Mouse (Mus musculus) c-Kit-negative CD71-positive TER-119-positive erythroid progenitor cells, embryonic 14.5 days (primary cell): Measurements from ENCODE around the gene Fmo2.

Experiments used
- DNase-seq: peaks from one replicate; pipeline ENCODE4 v3.0.0-alpha.2; 2013; ENCODE audit warnings: low read depth, low spot score

The Fmo2 gene

DNA sequence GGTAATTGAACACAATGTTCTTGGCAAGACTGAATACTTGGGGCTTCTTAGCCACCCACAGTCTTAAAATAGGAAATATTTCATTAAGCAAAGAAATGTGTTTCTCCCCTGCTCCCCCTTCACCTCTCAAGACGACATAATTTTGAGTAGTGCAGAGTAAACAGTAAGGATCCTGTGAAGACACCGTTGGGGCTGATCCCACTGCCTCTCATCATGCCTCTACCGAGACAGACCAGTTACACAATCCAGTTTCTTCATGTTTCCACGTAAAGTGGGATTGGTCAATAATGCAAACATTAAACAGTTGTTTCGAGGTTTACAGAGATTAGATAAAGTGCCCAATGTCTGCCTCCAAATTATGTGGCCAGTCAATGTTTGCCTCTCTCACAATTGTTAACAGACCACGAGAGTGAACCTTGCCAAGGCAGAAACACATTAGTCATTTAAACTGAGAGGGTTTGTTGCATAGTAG, 6.5 kb downstream of the Fmo2 start:
- no peak for DNase-seq

DNA sequence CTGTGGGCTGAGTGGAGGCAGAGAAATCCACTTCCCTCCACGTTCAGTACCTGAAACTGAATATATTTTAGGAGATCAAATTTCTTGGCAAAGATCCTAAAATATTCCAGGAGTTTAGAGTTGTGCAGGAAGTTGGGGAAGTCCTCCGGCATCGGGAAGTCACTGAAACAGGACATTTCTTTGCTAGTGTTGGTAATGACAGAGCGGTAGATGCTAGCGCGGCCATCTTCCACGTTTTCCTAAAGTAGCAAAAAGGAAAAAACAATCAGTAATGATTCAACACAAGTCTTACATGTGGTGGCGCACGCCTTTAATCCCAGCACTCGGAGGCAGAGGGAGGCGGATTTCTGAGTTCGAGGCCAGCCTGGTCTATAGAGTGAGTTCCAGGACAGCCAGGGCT, 9.9 kb downstream of the Fmo2 start:
- no peak for DNase-seq

DNA sequence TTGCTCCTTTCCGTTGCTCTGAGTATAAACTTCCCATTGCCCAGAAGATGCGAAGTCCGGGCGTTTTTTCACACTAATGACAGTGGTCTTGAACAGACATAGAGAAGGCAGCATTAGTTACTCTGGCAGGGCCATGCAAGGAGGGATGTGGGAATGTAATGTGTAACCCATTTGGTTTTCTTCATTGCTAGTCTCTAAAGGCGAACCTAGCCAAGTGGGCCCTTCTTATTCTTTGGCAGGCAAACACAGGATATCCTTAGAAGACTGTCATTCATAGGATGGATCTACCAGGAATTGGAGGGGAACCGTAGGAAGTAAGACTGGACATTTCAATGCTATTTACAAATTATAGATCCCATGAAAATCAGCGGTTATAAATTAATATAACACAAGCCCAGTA, 10.9 kb downstream of the Fmo2 start:
- no peak for DNase-seq

DNA sequence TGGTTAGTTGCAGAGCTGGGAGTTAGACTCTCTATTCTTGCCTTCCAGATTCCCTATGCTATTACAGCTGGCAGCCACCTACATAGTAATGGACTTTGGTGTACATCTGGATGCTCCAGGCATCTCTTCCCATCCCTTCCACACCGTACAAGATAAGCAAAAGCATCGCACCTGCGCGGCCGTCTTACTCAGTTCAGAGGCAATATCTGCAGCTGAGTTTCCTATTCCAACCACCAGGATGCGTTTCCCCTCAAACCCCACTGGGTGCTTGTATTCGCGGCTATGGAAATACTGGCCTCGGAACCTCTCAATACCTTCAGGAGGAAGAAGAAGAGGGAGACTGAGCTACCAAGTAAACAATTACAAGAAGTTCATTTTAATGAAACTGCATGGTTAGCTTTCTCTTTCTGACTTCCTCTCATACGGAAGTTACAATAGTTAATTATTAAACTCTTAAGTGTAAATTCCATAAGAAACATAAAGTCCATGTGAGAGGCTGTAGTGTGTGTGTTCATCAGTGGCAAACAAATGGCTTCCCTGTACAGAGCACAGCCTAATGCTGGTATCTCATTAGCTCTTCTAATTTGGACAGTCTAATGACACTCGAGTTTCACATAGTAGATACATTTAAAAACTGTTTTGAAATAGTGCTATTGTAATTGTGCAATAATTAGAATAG, 12.2 kb downstream of the Fmo2 start:
- no peak for DNase-seq

DNA sequence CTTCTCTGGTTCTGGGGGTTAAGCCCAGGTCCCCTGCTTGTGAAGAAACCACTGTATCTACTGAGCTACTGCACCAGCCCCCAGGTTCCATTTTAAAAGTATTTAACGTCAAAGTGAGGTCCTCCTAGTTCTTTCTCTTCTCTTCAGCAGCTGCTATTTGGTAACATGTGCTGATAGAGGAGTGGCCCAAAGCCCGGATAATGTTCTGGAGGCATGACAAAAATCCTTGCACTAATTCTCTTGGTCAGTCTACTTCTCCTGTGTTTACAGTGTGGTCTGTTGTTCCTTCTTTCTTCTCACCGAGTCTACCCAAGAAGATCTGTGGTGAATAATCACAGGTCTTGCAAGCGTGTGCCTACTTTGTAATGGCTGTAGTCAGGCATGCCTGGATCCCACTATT, 15.8 kb downstream of the Fmo2 start:
- DNase-seq: no peak

DNA sequence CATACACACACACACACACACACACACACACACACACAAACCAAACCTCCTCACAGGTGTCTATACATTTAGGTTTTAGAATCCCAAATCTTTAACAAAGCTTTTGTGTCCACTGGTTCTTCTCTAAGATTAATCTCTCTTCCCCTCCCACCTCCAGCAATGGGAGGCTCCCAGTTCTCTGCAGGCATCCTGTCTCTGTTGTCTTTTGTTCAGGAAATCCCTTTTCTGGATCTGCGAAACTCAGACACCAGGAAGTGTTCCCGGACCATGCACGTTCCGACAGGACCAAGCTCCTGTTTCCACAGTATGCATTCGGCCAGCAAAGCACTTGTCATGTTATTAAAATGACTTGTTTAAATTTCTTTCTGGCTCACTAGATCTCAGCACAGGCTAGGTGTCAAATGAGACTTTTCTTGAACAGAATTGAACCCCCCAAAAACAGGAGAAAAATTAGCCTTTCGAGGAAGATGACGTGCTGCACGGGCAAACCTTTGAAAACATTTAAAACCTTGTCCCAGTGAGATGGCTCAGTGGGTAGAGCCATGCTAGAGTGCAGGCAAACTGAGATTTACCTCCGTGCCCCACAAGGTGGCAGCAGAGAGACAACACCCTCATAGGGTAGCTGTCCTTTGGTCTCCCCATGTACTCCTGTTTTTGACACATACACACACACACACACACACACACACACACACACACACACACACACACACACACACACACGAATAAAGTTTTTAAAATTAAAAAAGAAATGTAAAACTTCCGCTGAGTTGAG, 18.7 kb downstream of the Fmo2 start:
- DNase-seq: peak; percentile 2

DNA sequence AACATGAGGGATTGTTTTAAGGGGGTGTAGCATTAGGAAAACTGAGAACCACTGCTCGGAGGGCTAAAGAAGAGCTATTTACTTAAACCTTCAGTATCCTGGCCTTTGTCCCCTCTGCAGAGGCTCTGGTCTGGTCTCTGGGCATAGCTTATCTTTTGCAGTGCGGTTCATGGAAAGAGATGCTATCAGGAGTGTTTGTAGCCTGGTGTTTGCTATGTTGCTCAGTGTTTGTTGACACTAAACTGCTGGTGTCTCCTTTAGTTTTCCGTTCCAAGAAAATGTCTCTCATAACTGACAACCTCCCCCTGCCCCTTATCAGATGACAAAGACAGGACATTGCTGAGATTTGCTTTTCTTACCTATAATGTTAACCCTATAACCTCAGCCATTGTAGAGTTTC, 23.4 kb downstream of the Fmo2 start:
- DNase-seq: no peak

DNA sequence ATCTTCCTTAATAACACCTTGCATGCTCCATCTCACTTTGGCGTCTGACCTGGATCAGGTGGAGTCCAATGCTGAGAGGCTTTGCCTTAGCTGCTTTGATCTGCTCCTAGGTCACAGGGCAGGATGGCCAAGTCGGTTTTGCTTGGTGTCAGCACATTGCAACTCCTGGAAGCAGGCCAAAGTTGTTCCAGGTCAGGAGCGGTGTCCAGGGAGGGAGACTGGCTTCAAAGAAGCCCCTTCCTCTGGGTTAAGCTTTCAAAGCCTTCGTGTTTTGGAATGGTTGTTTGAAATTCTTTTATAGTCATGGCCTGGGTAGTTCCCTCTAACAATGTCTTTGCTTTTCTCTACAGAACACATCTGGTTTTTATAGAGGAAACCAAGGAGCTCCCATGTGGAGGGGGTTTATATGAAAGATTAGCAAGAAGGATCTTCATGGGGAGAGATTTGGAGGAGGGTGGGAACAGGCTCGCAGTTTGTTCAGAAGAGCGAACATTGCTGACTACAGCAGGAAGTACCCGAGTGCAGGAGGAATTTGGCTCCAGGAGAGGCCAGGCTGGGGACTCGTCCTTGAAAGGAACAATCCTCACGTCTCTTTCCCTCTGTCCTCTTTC, 26.7 kb downstream of the Fmo2 start:
- no peak for DNase-seq

DNA sequence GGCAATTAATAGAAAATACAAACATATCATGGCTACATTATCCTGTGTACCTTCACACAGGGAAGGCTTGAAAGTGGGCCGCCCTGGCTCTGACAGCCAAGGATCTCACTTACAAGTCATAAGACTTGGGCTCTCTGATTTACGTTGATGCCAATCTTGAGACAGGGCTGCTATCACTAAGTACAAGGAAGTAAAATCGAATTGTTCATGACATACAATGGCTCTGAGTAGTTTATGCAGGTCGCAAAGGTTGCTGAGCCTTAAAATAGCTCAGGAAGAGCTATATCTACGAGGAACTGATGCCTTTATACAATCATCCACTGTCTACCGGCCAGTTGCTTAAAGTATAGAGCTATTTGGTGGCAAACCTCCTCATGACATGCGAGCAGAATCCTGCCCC, 27.5 kb downstream of the Fmo2 start:
- no peak for DNase-seq

DNA sequence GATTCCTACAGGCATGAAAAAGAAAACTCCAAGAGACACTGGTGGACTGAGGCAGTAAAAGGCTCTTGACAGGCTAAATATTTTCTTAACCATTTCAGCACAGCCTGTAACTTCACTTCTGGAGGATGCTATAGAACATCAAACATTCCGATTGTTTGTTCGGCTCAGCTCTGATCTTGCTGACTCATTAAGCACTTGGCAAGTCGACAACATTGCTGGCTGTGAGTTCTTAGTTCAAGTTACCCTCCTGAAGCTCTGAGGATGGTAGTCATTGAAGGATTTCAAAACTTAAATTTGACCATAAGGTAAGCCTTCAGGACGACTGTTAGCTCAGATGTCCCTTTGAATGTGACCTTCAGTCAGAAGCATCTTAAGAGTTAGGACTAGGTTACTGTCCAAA, 31.1 kb downstream of the Fmo2 start:
- no peak for DNase-seq

DNA sequence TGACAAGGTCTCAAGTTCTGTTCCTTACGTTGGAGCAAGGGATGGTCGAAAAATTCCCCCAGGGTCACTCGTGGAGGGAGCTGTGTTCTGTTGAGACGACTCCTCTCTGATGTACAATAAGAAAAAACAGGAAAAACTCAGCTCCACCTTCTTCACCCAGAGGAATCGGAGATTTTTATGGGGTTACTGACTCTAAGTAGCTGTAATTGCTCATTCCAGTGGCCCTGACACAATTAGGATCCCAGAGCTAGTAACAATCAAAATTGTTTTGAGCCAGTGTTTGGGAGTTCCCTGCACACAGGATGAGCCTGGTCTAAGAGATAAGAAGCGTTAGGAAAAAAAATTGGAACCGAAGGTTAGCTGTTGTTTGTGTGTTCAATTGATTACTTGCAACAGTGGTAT, 32.2 kb downstream of the Fmo2 start, which contains the start of gene Fmo1:
TSS of gene Fmo1 (minus strand) at position 331 of the 402 bp plus-strand sequence.
- DNase-seq: no peak

DNA sequence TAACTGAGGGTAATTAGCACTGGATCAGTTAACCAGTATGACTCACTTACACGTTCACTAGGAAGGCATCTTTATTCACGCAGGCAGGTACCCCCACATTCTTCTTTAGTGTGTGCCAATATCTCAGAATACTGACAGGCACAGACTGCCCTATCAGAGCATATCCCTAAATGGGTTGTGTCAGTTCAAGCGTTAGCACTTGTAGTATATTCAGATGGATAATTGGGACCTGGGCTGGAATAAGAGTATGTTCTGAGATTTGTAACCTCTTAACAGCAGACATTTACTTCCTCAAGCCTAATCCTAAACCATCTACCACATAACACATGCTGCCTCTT, 33.1 kb downstream of the Fmo2 start:
- DNase-seq: no peak

DNA sequence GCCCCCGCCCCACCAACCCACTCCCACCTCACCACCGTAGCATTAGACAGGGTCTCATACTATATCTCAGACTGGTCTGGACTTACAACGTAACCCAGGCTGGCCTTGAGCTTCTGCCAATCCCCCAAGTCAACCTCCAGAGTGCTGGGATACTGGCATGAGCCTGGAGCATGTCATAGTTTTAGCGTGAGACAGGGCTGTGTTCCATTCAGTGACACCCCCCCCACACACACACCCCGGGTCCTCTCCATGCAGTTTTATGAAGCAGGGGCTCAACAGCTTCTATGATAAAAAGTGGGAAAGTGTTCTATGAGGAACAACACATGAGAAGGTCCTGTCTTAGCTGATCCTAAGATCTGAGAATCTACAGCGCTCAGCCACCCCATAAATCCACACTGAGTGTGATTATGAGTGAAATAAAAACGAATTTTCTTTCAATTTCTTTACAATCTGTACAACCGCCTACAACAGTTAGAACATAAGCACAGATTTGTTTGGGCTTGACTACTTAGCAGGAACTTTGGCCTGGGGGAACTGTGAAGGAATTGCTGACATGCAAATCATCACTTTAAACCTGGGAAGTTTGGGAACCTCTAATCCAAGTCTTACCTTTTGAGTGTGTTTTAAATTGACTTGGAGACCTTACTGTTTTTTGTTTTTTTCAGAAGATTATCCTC, 33.6 kb downstream of the Fmo2 start:
- no peak for DNase-seq

DNA sequence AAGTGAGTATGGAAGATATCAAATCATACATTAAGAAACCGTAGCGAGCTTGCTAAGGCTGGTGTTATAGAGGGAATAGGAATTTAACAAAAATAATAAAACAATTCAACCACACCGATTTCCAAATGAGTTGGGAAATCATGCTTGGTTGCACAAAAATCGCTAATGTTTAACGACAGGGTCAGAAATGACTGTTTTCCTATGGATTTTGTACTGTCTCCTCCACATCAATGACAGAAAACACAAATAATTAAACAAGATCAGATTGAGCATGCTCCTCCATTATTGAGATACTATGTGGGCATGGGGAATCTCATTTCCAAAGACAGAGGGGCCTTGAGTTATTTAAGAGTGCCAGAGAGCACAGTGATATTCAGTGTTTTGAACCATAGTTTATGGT, 34.2 kb downstream of the Fmo2 start:
- no peak for DNase-seq

DNA sequence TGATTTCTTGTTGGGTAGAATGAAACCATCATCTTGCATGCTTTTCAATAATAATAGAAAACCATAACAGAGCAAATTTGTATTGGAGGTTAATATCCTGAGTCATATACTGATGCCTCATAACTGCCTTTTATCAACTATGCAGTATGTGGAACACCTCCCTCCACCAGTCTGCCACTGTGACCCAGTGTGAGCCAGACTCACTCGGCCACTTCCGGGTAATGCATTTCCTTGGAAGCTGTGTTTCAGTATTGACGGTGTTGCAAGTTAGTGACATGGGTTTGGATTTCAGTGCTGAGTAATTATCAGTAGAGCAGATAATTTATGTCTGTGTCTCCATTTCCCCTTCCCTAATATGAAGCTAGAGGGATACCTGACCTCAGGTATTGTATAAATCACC, 34.9 kb downstream of the Fmo2 start:
- no peak for DNase-seq

DNA sequence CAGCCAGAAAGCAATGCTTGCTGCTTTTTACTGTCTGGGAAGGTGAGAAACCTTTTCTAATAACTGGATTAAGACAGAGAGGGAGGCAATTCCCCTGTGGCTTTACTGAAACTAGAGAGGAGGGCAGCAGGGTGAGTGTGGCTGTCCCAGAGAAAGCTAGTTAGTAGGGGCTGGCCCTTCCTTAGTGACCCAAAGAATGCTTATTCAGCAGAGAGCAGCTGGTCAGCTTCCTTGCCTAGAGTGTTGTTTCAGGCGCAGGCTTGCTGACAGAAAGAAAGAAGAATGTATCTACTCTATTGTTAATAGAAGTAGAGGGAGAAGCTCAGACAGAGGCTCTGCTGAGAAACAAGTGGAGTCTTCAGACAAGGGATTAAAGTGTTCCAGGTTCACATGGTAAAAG, 36.2 kb downstream of the Fmo2 start:
- no peak for DNase-seq

DNA sequence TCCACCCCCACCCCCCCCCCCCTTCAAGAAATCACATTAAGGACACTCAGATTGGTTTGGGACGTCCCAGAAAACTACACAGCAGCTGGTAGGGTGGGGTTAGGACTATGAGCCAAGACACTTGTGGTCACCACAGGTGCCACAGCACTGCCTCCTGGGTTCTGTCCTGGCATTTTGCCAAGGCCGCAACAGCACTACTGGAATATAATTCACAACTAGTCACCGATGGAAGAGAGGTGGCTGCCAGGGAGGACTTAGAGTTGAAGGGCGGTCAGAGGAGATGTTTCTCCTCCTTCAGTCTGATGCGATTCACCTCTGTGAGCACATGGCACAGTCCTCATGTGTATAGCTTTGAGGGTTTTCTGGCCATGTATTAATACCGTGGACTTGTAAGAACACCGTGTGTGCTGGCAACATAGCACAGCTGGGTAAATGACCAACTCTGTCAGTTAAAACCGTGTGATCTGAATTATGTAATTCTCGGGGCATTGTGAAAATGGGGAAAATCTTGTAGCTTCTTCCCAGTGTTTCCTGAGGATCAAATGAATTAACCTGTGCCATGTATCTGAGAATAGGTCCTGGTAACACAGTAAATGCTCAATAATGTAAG, 38.4 kb downstream of the Fmo2 start:
- DNase-seq: no peak

DNA sequence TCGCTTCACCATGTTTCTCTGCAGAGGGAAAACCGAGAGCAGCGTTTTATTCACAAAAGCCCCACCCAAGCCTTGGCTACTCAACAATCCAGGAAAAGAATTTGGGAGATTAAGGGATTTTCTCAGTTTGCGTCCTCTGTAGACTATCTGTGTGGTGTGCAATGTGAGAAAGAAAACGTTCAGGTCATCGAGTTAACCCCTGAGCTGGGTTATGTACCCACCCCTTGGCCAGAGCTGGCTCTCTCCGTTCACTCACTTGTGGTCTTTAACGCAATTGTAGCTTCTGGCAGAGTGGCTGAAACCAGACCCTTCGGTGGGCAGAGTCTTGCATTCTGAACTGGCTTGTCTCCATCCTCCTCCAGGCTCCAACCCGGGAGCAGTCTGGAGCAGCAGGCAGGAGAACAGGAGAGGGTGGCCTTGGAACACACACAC, 39.0 kb downstream of the Fmo2 start:
- DNase-seq: no peak

DNA sequence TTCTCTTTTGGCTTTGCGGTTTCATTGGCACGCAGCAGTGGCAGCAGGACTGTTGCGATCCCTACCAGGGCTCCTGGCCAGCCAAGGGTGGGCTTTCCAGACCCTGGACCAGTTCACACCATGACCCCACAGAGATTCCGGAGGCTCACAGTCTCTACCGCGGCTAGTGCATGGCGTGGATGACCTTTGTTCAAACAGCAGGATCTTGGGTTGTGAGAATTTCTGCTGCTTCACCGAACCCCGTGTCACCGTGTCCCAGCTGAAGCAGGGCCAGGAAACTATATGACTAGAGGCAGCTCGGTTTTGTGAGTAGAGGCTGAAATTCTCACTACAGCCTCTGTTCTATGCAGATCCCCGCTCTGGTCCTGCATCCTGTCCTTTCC, 39.8 kb downstream of the Fmo2 start:
- no peak for DNase-seq

DNA sequence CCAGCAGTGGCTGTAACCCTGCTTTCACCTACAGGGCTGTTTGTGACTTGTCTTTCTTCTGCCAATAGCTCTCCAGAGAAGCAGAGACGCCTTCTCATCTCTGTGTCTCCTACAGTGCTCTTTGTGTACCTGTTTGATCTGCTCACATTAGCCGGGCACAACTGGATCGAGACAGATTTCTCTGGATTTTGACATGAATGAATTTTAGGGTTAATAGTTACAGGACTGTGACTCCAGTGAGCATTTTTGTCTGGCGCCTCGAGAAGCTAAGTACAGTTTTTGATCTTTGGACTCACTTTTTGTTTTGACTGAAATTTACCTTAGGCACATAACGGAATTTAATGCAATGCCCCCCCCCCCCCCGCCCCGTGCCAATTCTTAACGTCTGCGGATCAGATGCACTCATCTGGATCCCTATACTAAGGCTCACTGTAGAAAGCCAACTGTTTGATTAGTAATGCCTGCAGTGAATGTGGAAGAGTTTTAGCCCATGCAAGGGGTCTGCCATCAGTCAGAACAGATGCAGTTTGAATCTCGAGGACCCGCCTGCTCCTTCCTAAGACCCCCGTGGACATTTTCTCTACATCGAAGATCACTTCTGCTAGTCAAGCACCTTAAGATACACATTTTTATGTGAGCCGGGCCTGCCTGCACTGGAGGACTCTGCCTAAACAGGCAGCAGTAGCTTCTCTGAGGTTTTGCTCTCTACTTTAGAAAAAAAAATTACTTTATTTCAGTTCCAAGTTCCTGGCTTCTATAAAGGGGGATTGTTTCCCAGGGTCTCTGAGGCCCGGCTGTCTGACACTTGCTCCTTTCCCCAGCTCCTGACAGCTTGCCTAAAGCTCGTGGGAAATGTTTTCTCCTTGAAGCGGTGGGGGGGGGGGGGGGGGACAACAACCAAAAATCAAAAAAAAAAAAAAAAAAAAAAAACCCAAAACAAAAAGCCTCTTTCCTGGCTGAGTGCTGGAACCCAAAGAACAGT, 40.5 kb downstream of the Fmo2 start:
- DNase-seq: no peak
